Mouse (Mus musculus): ENCODE measurements around the gene Arpc4. TPM values are rescaled to one million over a fixed set of nuclear protein-coding genes. Genes with fewer than 3 reads are reported as not detected.

Arpc4 gene
- polyA plus RNA-seq, 1 experiment = 156 TPM

- H3K4me1 ChIP-seq (ENCODE audit: control insufficient read depth, insufficient read depth, low read length) = no peaks in the 10 kb centered on the region
- no peak overlapping the region for H3K4me3 ChIP-seq (ENCODE audit: insufficient read depth, low read length)
- no peak for TF ChIP-seq CTCF (IDR thresholded peaks at IDR 0.05; ENCODE audit: extremely low read depth, insufficient read depth, low read length)
- H3K27ac ChIP-seq (ENCODE audit: insufficient read depth, low read length) = no peak overlapping the region
These were observed 56.8 kb downstream of the Arpc4 start for GRCm38 (mm10) chr6:113434691-113435090.

GRCm38 (mm10) chr6:113435664-113436205 is 57.8 kb downstream of the Arpc4 start, which contains the start of gene Cidec:
Gene Cidec (minus strand): TSS chr6:113435760.
- Histone ChIP-seq H3K27ac (ENCODE audit: insufficient read depth, low read length) (no peak within 1 kb of the TSS), H3K4me3 (ENCODE audit: insufficient read depth, low read length) (no peak within 1 kb of the TSS), H3K4me1 (ENCODE audit: control insufficient read depth, insufficient read depth, low read length) (no peaks in the 10 kb centered on the region)
- TF ChIP-seq CTCF (IDR thresholded peaks at IDR 0.05; ENCODE audit: extremely low read depth, insufficient read depth, low read length) = no peak
- TF ChIP-seq POLR2A (IDR thresholded peaks at IDR 0.05; ENCODE audit: extremely low read depth, insufficient read depth, low read length) = no peak

GRCm38 (mm10) chr6:113437135-113437534 is 59.2 kb downstream of the Arpc4 start:
- TF ChIP-seq POLR2A (IDR thresholded peaks at IDR 0.05; ENCODE audit: extremely low read depth, insufficient read depth, low read length) (no peak), CTCF (IDR thresholded peaks at IDR 0.05; ENCODE audit: extremely low read depth, insufficient read depth, low read length) (no peak)
- no peak overlapping the region for H3K27ac ChIP-seq (ENCODE audit: insufficient read depth, low read length)
- no peaks in the 10 kb centered on the region for H3K4me1 ChIP-seq (ENCODE audit: control insufficient read depth, insufficient read depth, low read length)
- no peak overlapping the region for H3K4me3 ChIP-seq (ENCODE audit: insufficient read depth, low read length)

DNA sequence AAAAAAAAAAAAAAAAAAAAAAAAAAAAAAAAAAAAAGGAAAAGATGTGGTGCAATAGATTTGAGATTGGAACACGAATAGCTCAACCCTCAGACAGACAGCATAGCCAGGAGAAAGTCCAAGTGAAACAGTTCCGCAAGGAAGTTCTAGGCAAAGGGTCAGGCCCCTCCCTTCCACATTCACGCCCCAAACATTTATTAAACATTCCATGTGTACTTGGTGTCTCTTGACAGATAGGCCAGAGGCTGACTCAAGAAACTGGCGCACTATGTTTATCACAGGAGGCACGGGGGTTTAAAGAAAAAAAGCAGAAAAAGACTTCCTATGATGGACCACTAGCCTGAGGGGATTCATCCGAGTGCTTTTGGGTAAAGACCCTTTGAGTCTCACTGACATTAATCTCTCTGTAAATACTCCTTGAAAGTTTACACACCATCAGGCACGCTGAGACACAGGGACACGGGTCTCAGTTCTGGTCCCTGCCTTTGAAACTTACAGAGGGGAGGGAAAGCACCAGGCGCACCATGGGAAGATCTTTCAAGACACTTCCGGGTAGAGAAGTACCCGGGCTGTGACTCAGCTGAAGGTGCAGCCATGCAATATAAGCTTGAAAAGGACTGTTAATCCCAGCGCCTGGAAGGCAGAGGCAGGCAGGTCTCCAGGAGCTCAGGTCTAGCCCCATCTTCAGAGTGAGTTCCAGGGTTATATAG is 61.0 kb downstream of the Arpc4 start:
- TF ChIP-seq POLR2A (IDR thresholded peaks at IDR 0.05; ENCODE audit: extremely low read depth, insufficient read depth, low read length) (no peak), CTCF (IDR thresholded peaks at IDR 0.05; ENCODE audit: extremely low read depth, insufficient read depth, low read length) (no peak)
- Histone ChIP-seq H3K27ac (ENCODE audit: insufficient read depth, low read length) (no peak overlapping the region), H3K4me1 (ENCODE audit: control insufficient read depth, insufficient read depth, low read length) (peaks cover 2% of the 10 kb centered on the region; the same call in 1 of the 2 replicates), H3K4me3 (ENCODE audit: insufficient read depth, low read length) (no peak overlapping the region)

Other genes starting within 250 kb of the Arpc4 start
- gene Lhfpl4, start 182.7 kb upstream of the Arpc4 start, polyA plus RNA-seq (2012; rRNA removed) = 58.6 and 61.5 TPM in 2 replicates
- 22.0 and 23.2 TPM in 2 replicates for gene Mtmr14, start 140.3 kb upstream of the Arpc4 start, polyA plus RNA-seq (2012; rRNA removed)
- gene Cpne9, start 95.8 kb upstream of the Arpc4 start, polyA plus RNA-seq (2012; rRNA removed) = 136 and 163 TPM in 2 replicates
- gene Brpf1, start 71.0 kb upstream of the Arpc4 start, polyA plus RNA-seq (2012; rRNA removed) = 24.2 and 26.6 TPM in 2 replicates
- 13.7 and 14.3 TPM in 2 replicates for gene Ogg1, start 51.1 kb upstream of the Arpc4 start, polyA plus RNA-seq (2012; rRNA removed)
- gene Camk1, start 34.1 kb upstream of the Arpc4 start, polyA plus RNA-seq (2012; rRNA removed) = 119 and 123 TPM in 2 replicates
- 57.1 and 57.3 TPM in 2 replicates for gene Tada3, start 232 bp upstream of the Arpc4 start, polyA plus RNA-seq (2012; rRNA removed)
- 22.4 and 26.0 TPM in 2 replicates for gene Ttll3, start 11.1 kb downstream of the Arpc4 start, polyA plus RNA-seq (2012; rRNA removed)
- 37.0 and 38.6 TPM in 2 replicates for gene Rpusd3, start 41.2 kb downstream of the Arpc4 start, polyA plus RNA-seq (2012; rRNA removed)
- gene Cidec, start 57.6 kb downstream of the Arpc4 start, polyA plus RNA-seq (2012; rRNA removed) = not detected in 2 replicates
- gene Jagn1, start 64.5 kb downstream of the Arpc4 start, polyA plus RNA-seq (2012; rRNA removed) = 51.8 and 54.0 TPM in 2 replicates
- 0.42 and 0.75 TPM in 2 replicates for gene Il17re, start 80.4 kb downstream of the Arpc4 start, polyA plus RNA-seq (2012; rRNA removed)
- gene Il17rc, start 93.3 kb downstream of the Arpc4 start, polyA plus RNA-seq (2012; rRNA removed) = 6.9 and 7.3 TPM in 2 replicates
- 60.2 and 62.8 TPM in 2 replicates for gene Creld1, start 105.2 kb downstream of the Arpc4 start, polyA plus RNA-seq (2012; rRNA removed)
- 46.2 and 46.3 TPM in 2 replicates for gene Prrt3, start 123.8 kb downstream of the Arpc4 start, polyA plus RNA-seq (2012; rRNA removed)
- gene Emc3, start 153.5 kb downstream of the Arpc4 start, polyA plus RNA-seq (2012; rRNA removed) = 90.0 and 95.2 TPM in 2 replicates
- 4.2 and 4.3 TPM in 2 replicates for gene Fancd2, start 153.6 kb downstream of the Arpc4 start, polyA plus RNA-seq (2012; rRNA removed)
- gene Fancd2os, start 222.6 kb downstream of the Arpc4 start, polyA plus RNA-seq (2012; rRNA removed) = 0.19 and 0.21 TPM in 2 replicates
- 425 and 442 TPM in 2 replicates for gene Brk1, start 226.7 kb downstream of the Arpc4 start, polyA plus RNA-seq (2012; rRNA removed)
- gene Vhl, start 245.8 kb downstream of the Arpc4 start, polyA plus RNA-seq (2012; rRNA removed) = 55.1 and 67.8 TPM in 2 replicates